Mouse (Mus musculus): ENCODE measurements around the gene Tfrc.

DNA sequence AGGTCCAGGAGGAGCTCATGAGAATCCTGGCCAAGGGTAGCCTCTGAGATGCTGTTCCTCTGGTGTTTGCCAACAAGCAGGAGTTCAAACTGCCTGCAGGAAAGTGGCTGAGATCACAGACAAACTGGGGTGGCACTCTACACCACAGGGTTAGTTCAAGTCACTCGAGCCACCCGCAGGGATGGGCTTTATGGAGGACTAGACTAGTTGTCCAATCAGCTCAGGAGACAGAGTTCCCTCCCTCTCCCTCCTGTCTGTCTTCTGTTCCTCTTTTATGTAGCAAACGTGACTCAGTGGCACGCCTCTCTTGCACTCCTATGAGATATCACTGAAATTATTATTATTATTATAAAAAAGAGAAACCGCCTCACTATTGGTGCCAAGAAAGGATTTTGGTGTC, 25.5 kb downstream of the Tfrc start:
- TF ChIP-seq POLR2A (IDR thresholded peaks at IDR 0.05; ENCODE audit: low read depth, low read length) (no peak), CTCF (conservative IDR thresholded peaks at IDR 0.05; ENCODE audit: insufficient read depth, insufficient read length, low read depth, low read length) (no peak)

Data from kidney, adult 2 months (tissue).